Mouse (Mus musculus): ENCODE data around the gene Lgr6.
A peak's percentile ranks its signal among the peaks of the same experiment; 100 is the strongest.

DNA sequence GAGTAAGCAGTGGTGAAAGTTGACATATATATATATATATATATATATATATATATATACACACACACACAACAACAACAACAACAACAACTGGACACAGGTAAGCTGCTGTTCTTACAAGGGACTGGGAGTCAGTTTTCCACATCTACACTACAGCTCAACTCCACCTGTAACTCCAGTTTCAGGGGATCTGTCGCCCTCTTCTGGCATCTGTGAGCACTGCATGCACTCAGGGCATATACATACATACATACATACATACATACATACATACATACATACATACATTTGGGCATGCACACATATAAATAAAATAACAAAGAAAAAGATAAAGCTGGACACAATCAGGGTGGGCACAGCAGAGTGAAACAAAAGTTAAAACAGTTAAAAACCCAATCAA lies 81.5 kb downstream of the Lgr6 start:
- TF ChIP-seq EP300 (IDR thresholded peaks at IDR 0.05; ENCODE audit: insufficient read depth, low read depth, low read length) (no peak), CTCF (IDR thresholded peaks at IDR 0.05) (peak; percentile 16; the same call in 1 of the 2 replicates)
